Mouse (Mus musculus) gastrocnemius, adult 18-20 months (tissue): ENCODE results near the gene Cdh1. TPM values are rescaled to one million over a fixed set of nuclear protein-coding genes. Genes with fewer than 3 reads are reported as not detected.
A peak's percentile ranks its signal among the peaks of the same experiment; 100 is the strongest.
"Not testable (repeated sequence)": the region's sequence is repeated elsewhere in the genome, so short reads cannot be mapped to it uniquely, and the experiment has no call there.

Source experiments
- DNase-seq: peaks from one replicate; pipeline ENCODE4 v3.0.0; 2021; ENCODE audit warnings: low spot score
- long read RNA-seq, 2 experiments: library from polyadenylated mRNA; stranded (forward); transcript quantifications; one replicate each; pipeline ENCODE4 v2.0.0; 2021
- total RNA-seq, 2 experiments: library from RNA; stranded (reverse); gene quantifications; 2 replicates each; pipeline ENCODE4 v1.2.3; 2021

Gene Cdh1
- under 1 TPM; 0.25 to 0.57 TPM for total RNA-seq
- long read RNA-seq, experiment 1 = 0 reads
- long read RNA-seq, experiment 2 = 0 reads

GRCm38 (mm10) chr8:106603131-106603819 lies at the start of gene Cdh1:
TSS of gene Cdh1 (plus strand) at chr8:106603351.
- no peak for DNase-seq

- DNase-seq = no peak
Measured at GRCm38 (mm10) chr8:106554011-106554410, 49.1 kb upstream of the Cdh1 start.

- DNase-seq = no peak
Measured at GRCm38 (mm10) chr8:106556068-106556645, 47.0 kb upstream of the Cdh1 start.

GRCm38 (mm10) chr8:106559844-106560243 lies 43.3 kb upstream of the Cdh1 start:
- no peak for DNase-seq

- DNase-seq = peak; percentile 69
Measured at GRCm38 (mm10) chr8:106561097-106561865, 41.9 kb upstream of the Cdh1 start.

GRCm38 (mm10) chr8:106563691-106564182 lies 39.4 kb upstream of the Cdh1 start:
- DNase-seq = peak; percentile 13

GRCm38 (mm10) chr8:106569006-106569405 lies 34.1 kb upstream of the Cdh1 start:
- DNase-seq = no peak

- DNase-seq = no peak
Measured at GRCm38 (mm10) chr8:106570386-106570785, 32.8 kb upstream of the Cdh1 start.

- no peak for DNase-seq
Measured at GRCm38 (mm10) chr8:106571551-106572172, 31.5 kb upstream of the Cdh1 start.

GRCm38 (mm10) chr8:106572175-106572574 lies 31.0 kb upstream of the Cdh1 start:
- not testable (repeated sequence) for DNase-seq

- not testable (repeated sequence) for DNase-seq
Measured at GRCm38 (mm10) chr8:106573168-106573567, 30.0 kb upstream of the Cdh1 start, which contains the start of gene Gm10073. TSS of gene Gm10073 (minus strand) at chr8:106573461.

GRCm38 (mm10) chr8:106574283-106574682 lies 28.9 kb upstream of the Cdh1 start:
- DNase-seq = no peak

- DNase-seq = peak; percentile 38
Measured at GRCm38 (mm10) chr8:106576849-106577555, 26.1 kb upstream of the Cdh1 start.

GRCm38 (mm10) chr8:106579510-106579909 lies 23.6 kb upstream of the Cdh1 start:
- no peak for DNase-seq

GRCm38 (mm10) chr8:106581344-106582088 lies 21.6 kb upstream of the Cdh1 start:
- DNase-seq = no peak

GRCm38 (mm10) chr8:106584942-106585670 lies 18.0 kb upstream of the Cdh1 start:
- no peak for DNase-seq

- DNase-seq = no peak
Measured at GRCm38 (mm10) chr8:106585671-106586037, 17.5 kb upstream of the Cdh1 start.

- DNase-seq = no peak
Measured at GRCm38 (mm10) chr8:106586896-106587295, 16.3 kb upstream of the Cdh1 start.
